Mouse (Mus musculus): Measurements from ENCODE around the gene Gm9958.

Gene Gm9958

DNA sequence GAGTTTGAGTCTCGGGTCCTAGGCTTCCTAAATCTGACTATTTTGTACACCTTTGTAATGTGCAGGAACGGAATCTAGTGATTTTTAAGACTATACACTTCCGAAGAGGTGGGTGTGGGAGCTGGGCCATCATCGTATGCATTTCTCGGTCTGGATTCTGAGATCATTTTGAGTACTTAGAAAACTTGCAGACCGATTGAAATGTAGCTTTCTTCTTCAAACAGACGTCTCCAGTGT, at the start of gene Gm9958:
Gene Gm9958 (plus strand): TSS at position 138 of the 237 bp plus-strand sequence.
- DNase-seq (ENCODE audit: low read depth, low spot score), result no peak

GRCm38 (mm10) chr5:90331071-90331470, 35.9 kb upstream of the Gm9958 start:
- DNase-seq (ENCODE audit: low read depth, low spot score), result no peak

- DNase-seq (ENCODE audit: low read depth, low spot score), result no peak
These were observed 34.5 kb upstream of the Gm9958 start for GRCm38 (mm10) chr5:90332478-90332877.

GRCm38 (mm10) chr5:90338177-90339091, 28.6 kb upstream of the Gm9958 start:
- no peak for DNase-seq (ENCODE audit: low read depth, low spot score)

GRCm38 (mm10) chr5:90339129-90339952, 27.7 kb upstream of the Gm9958 start:
- no peak for DNase-seq (ENCODE audit: low read depth, low spot score)

- DNase-seq (ENCODE audit: low read depth, low spot score), result no peak
These were observed 27.1 kb upstream of the Gm9958 start for GRCm38 (mm10) chr5:90339953-90340343.

- DNase-seq (ENCODE audit: low read depth, low spot score), result no peak
These were observed 26.2 kb upstream of the Gm9958 start for GRCm38 (mm10) chr5:90340847-90341246.

- no peak for DNase-seq (ENCODE audit: low read depth, low spot score)
These were observed 20.1 kb upstream of the Gm9958 start for GRCm38 (mm10) chr5:90346877-90347276.

- DNase-seq (ENCODE audit: low read depth, low spot score), result no peak
These were observed 13.3 kb upstream of the Gm9958 start for GRCm38 (mm10) chr5:90353552-90354317.

- DNase-seq (ENCODE audit: low read depth, low spot score), result no peak
These were observed 11.2 kb upstream of the Gm9958 start for GRCm38 (mm10) chr5:90355824-90356223.

GRCm38 (mm10) chr5:90364526-90364925, 2.5 kb upstream of the Gm9958 start:
- DNase-seq (ENCODE audit: low read depth, low spot score), result peak; percentile 73

DNA sequence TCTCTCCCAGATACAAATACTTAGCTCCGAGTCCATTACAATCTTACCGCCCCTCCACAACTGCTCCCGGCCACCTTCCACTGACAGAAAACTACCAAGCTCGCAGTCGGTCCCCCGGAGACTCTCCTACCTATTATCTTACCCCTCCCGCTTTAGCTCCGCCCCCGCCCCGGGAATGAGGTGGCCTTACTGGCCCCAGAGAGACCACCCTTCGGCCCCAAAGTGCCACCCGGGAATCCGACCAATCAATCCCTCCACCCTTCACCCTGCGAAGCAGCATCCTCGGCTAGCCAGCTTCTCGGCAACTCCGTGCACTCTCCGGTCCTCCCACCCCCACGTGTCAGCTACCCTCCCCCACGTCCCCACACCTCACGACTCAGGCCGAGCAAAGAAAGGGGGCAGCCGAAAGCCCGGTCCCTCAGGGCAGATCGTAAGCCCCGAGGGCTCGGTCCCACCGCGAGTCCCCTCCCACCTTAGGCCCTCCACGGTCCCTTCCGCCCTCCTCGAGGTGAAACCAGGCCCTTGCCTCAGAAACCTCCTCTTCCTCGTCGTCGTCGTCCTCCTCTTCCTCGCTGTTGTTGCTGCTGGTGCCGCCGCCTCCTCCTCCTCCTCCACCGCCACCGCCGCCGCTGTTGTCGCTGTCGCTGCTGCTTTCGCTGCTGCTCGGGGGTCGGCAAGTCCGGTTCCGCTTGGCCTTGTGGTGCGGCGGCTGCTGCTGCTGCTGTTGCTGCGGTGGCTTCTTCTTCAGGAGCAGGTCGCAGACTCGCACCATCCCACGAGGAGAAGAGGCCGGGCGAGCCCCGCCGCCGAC, 1.7 kb upstream of the Gm9958 start:
- DNase-seq (ENCODE audit: low read depth, low spot score), result peak; percentile 47

- DNase-seq (ENCODE audit: low read depth, low spot score), result peak; percentile 83
These were observed 610 bp upstream of the Gm9958 start, which contains the start of gene Ankrd17 for GRCm38 (mm10) chr5:90366121-90367066. TSS of gene Ankrd17 (minus strand) at chr5:90366577.

DNA sequence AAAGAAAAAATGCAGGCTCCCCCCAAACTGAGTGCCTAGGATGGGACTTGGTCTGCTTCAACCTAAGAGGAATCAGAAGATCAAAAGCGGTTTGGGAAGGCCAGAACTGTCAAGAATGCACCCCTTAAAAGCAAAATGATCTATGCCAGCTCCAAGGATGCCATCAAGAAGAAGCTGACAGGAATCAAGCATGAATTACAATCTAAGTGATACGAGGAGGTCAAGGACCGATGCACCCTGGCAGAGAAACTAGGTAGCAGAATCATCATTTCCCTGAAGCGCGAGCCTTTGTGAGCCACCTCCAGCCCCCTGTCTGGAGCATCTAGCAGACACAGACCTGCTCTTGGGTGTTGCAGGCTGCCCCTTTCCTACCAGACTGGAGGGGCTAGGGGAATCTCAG, 3.4 kb downstream of the Gm9958 start:
- no peak for DNase-seq (ENCODE audit: low read depth, low spot score)

DNA sequence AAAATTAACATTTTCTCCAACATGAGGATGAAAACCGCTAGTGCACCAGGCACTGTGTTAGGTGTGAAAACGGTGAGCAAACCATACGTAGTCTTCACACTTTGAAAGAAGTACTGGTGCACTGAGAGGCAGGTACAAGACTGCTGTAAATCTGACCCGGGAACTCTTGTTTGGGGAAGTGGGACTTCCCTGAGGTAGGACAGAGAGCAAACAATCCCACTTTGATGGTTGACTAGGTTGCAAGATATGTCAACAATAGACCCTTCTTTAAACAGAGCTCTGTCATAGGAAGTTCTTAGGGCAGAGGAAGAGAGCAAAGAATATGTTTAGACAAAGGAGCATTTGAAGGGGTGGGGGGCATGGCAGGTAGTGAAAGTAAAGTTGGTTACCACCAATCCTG, 6.7 kb downstream of the Gm9958 start:
- DNase-seq (ENCODE audit: low read depth, low spot score), result no peak

GRCm38 (mm10) chr5:90381458-90381857, 14.5 kb downstream of the Gm9958 start:
- no peak for DNase-seq (ENCODE audit: low read depth, low spot score)

GRCm38 (mm10) chr5:90383080-90383479, 16.1 kb downstream of the Gm9958 start:
- no peak for DNase-seq (ENCODE audit: low read depth, low spot score)

DNA sequence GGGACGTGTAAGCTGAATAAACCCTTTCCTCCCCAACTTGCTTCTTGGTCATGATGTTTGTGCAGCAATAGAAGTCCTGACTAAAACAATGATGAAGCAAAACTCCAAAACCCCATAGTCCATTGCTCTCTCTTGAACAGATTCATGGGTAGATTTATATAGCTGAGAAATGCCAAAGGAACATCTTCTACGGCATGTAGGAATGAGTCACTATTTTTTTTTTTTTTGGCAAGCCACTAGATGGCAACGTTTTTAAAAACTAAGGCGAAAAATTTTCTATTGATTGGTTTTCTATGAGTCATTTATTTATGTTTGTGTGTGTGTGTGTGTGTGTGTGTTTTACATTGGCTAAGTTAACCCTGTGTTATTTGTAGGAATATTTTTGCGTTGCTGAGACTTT, 26.8 kb downstream of the Gm9958 start:
- DNase-seq (ENCODE audit: low read depth, low spot score), result no peak

- no peak for DNase-seq (ENCODE audit: low read depth, low spot score)
These were observed 27.3 kb downstream of the Gm9958 start for GRCm38 (mm10) chr5:90394322-90394721.

GRCm38 (mm10) chr5:90396817-90397216, 29.8 kb downstream of the Gm9958 start:
- no peak for DNase-seq (ENCODE audit: low read depth, low spot score)
